Mouse (Mus musculus): ENCODE measurements around the gene Tgfbr2.

- TF ChIP-seq CTCF (IDR thresholded peaks at IDR 0.05; ENCODE audit: borderline replicate concordance, insufficient read depth, low read depth, low read length) (no peak), POLR2A (IDR thresholded peaks at IDR 0.05; ENCODE audit: borderline replicate concordance, insufficient read depth, low read length) (no peak)
Observed at GRCm38 (mm10) chr9:116217099-116217498, 41.9 kb upstream of the Tgfbr2 start.

Measured in cerebellum, adult 2 months (tissue).